Mouse (Mus musculus) left cerebral cortex, adult 18-20 months (tissue): ENCODE results near the gene Fem1a. TPM values are rescaled to one million over a fixed set of nuclear protein-coding genes. Genes with fewer than 3 reads are reported as not detected.
"Not testable (repeated sequence)": the region's sequence is repeated elsewhere in the genome, so short reads cannot be mapped to it uniquely, and the experiment has no call there.

ENCODE experiments used
- DNase-seq, 2 experiments: peaks; one replicate each; pipeline ENCODE4 v3.0.0; 2021 to 2022; ENCODE audit warnings: low spot score in 2 of 2, mixed read lengths in 1 of 2
- total RNA-seq, 2 experiments: library from RNA; stranded (reverse); gene quantifications; 2 replicates each; pipeline ENCODE4 v1.2.3; 2021

Gene Fem1a
- total RNA-seq, 2 experiments from 2014 or later, result 29.9 to 31.9 TPM

- DNase-seq, result no peak
Measured at GRCm38 (mm10) chr17:56254695-56255094, 1.9 kb upstream of the Fem1a start.

GRCm38 (mm10) chr17:56255429-56255828 is 1.2 kb upstream of the Fem1a start:
- DNase-seq, result peak; percentile 59 to 64

GRCm38 (mm10) chr17:56255863-56256238 is 759 bp upstream of the Fem1a start:
- peak; percentile 100 for DNase-seq

GRCm38 (mm10) chr17:56257181-56257894 is 728 bp downstream of the Fem1a start:
- DNase-seq, result no peak

- DNase-seq, result not testable (repeated sequence)
Measured at GRCm38 (mm10) chr17:56258269-56258668, 1.7 kb downstream of the Fem1a start.

GRCm38 (mm10) chr17:56258812-56259211 is 2.2 kb downstream of the Fem1a start:
- DNase-seq, result not testable (repeated sequence)

GRCm38 (mm10) chr17:56259301-56260037 is 2.9 kb downstream of the Fem1a start:
- no peak for DNase-seq

GRCm38 (mm10) chr17:56261166-56261565 is 4.6 kb downstream of the Fem1a start:
- no peak for DNase-seq

GRCm38 (mm10) chr17:56262645-56263094 is 6.1 kb downstream of the Fem1a start:
- no peak for DNase-seq

GRCm38 (mm10) chr17:56264020-56264419 is 7.4 kb downstream of the Fem1a start:
- DNase-seq, result peak; percentile 78 to 83

GRCm38 (mm10) chr17:56265011-56265410 is 8.4 kb downstream of the Fem1a start:
- no peak for DNase-seq

- DNase-seq, result no peak
Measured at GRCm38 (mm10) chr17:56265869-56266268, 9.3 kb downstream of the Fem1a start.

- DNase-seq, result peak; percentile 71 to 87
Measured at GRCm38 (mm10) chr17:56266271-56266670, 9.7 kb downstream of the Fem1a start.

GRCm38 (mm10) chr17:56269153-56269630 is 12.6 kb downstream of the Fem1a start:
- DNase-seq, result peak; percentile 45 to 67

- DNase-seq, result no peak
Measured at GRCm38 (mm10) chr17:56269741-56270140, 13.1 kb downstream of the Fem1a start.

- no peak for DNase-seq
Measured at GRCm38 (mm10) chr17:56271609-56272253, 15.1 kb downstream of the Fem1a start.

GRCm38 (mm10) chr17:56272644-56273043 is 16.0 kb downstream of the Fem1a start:
- DNase-seq, result no peak

- DNase-seq, result no peak
Measured at GRCm38 (mm10) chr17:56273482-56273881, 16.9 kb downstream of the Fem1a start.

- no peak for DNase-seq
Measured at GRCm38 (mm10) chr17:56273986-56274385, 17.4 kb downstream of the Fem1a start.

GRCm38 (mm10) chr17:56275842-56276480 is 19.4 kb downstream of the Fem1a start:
- DNase-seq, result no peak
